Mouse (Mus musculus) spleen, postnatal 14 days (tissue): ENCODE measurements around the gene Vmn2r68.

ENCODE experiments used
- DNase-seq, 2 experiments: peaks; one replicate each; pipeline ENCODE4 v3.0.0; 2021 to 2022; ENCODE audit warnings: low spot score in 2 of 2

Gene Vmn2r68

GRCm38 (mm10) chr7:85237683-85238082, at the start of gene Vmn2r68:
Gene Vmn2r68, minus strand, starts transcription at chr7:85237783.
- DNase-seq, result no peak
